Mouse (Mus musculus) G1E (cell line): ENCODE measurements around the gene Col4a1.

ENCODE experiments used
- CTCF ChIP-seq: IDR thresholded peaks from 2 replicates; pipeline ENCODE4 v1.5.1; 2012; ENCODE audit warnings: low read depth, low read length, inconsistent platforms, mixed read lengths
- GATA2 ChIP-seq: IDR thresholded peaks from 2 replicates; pipeline ENCODE4 v1.6.1; 2012; ENCODE audit warnings: low read depth, low read length, inconsistent platforms, borderline replicate concordance

GRCm38 (mm10) chr8:11280721-11281268, 31.8 kb downstream of the Col4a1 start:
- TF ChIP-seq CTCF (no peak), GATA2 (no peak)
